1 mouse cellular context compared by ENCODE assay signal in the genomic region with DNA sequence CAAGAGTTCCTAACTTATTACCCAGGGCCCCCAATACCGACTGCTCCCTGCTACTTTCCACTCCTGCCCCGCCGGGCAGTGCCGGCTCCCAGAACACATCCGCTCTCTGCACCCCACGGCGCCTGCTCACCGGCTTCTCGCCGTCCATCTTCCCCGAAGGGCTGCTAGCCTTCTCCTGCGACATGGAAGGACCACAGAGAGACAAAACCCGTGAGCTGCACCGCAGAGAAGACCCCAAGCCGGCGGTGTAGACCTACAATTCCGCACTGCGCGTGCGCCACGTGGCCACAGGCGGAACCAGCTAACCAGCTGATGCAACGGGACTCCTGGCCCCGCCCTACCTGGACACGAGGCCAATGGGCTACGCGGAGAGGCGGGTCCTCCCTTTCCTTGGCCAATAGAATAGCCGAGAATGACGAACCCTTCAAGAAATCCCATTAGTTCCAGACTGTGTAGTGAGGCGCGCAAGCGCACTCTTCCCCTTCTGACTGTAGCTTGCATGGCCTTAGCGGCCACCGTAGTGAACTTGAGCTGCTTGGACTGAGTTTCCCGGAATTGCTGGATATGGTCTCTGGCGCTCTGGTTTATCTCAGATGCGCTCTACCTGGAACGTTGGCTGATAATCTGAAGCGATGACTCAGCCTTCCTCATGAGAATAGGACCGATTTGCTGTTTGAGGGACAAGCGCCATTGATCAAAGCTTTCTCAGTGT.
TF ChIP-seq lines count a peak whose summit lies in the region.

Tars (minus strand) TSS at position 310 of the 712 bp plus-strand sequence.

TF ChIP-seq in CH12.LX, 34 proteins besides CTCF, POLR2A, EP300 and RAD21 (continued from another document):
- TF ChIP-seq JUN (IDR thresholded peaks at IDR 0.05; ENCODE audit: insufficient read depth, low read depth, low read length) (0 out of 2 replicates have a peak, but pooled peaks have one; percentile 9), ZKSCAN1 (IDR thresholded peaks at IDR 0.05; ENCODE audit: borderline replicate concordance, low read depth, low read length) (no peak), GABPA (IDR thresholded peaks at IDR 0.05; ENCODE audit: insufficient replicate concordance, low read depth, low read length) (no peak), CHD2 (IDR thresholded peaks at IDR 0.05; ENCODE audit: low read length) (peak; percentile 81), POLR2AphosphoS2 (IDR thresholded peaks at IDR 0.05; ENCODE audit: low read depth, low read length) (peak; percentile 78; the same call in 1 of the 2 replicates), CHD1 (IDR thresholded peaks at IDR 0.05; ENCODE audit: low read depth, low read length) (no peak), TBP (conservative IDR thresholded peaks at IDR 0.05; ENCODE audit: low read depth, low read length) (peak; percentile 91), MAX (IDR thresholded peaks at IDR 0.05; ENCODE audit: low read length) (peak; percentile 99), NELFE (IDR thresholded peaks at IDR 0.05; ENCODE audit: low read depth, low read length) (peak; percentile 81), NRF1 (IDR thresholded peaks at IDR 0.05; ENCODE audit: low read depth, low read length) (peak; percentile 93), SMC3 (IDR thresholded peaks at IDR 0.05; ENCODE audit: low read depth, low read length) (no peak), MXI1 (IDR thresholded peaks at IDR 0.05; ENCODE audit: low read depth, low read length) (peak; percentile 94), USF2 (conservative IDR thresholded peaks at IDR 0.05; ENCODE audit: low read depth, low read length) (peak; percentile 53), RCOR1 (conservative IDR thresholded peaks at IDR 0.05; ENCODE audit: low read depth, low read length) (no peak), MAZ (IDR thresholded peaks at IDR 0.05; ENCODE audit: low read depth, low read length) (no peak)
